Mouse (Mus musculus) heart, postnatal 4 days (tissue): ENCODE data around the gene Dusp22. TPM values are rescaled to one million over a fixed set of nuclear protein-coding genes. Genes with fewer than 3 reads are reported as not detected.

ENCODE experiments used
- DNase-seq: peaks from one replicate; pipeline ENCODE4 v3.0.0; 2021
- total RNA-seq, 2 experiments: library from RNA; stranded (reverse); gene quantifications; 2 replicates each; pipeline ENCODE4 v1.2.3; 2021

The Dusp22 gene
- total RNA-seq, 2 experiments from 2014 or later: 16.4 to 17.4 TPM

GRCm38 (mm10) chr13:30673878-30674277 is 14.1 kb downstream of the Dusp22 start:
- DNase-seq: no peak

- DNase-seq: no peak
Measured at GRCm38 (mm10) chr13:30678822-30679221, 19.0 kb downstream of the Dusp22 start.

GRCm38 (mm10) chr13:30681866-30682265 is 22.1 kb downstream of the Dusp22 start:
- DNase-seq: no peak

- DNase-seq: no peak
Measured at GRCm38 (mm10) chr13:30682328-30682727, 22.5 kb downstream of the Dusp22 start.

GRCm38 (mm10) chr13:30684614-30685122 is 24.9 kb downstream of the Dusp22 start:
- DNase-seq: no peak

GRCm38 (mm10) chr13:30685957-30686356 is 26.2 kb downstream of the Dusp22 start:
- DNase-seq: no peak

GRCm38 (mm10) chr13:30688035-30688616 is 28.3 kb downstream of the Dusp22 start:
- DNase-seq: no peak

- DNase-seq: no peak
Measured at GRCm38 (mm10) chr13:30689475-30689874, 29.7 kb downstream of the Dusp22 start.

- DNase-seq: no peak
Measured at GRCm38 (mm10) chr13:30691441-30692292, 31.9 kb downstream of the Dusp22 start.

GRCm38 (mm10) chr13:30692644-30693385 is 33.0 kb downstream of the Dusp22 start:
- no peak for DNase-seq

GRCm38 (mm10) chr13:30695232-30695631 is 35.4 kb downstream of the Dusp22 start:
- DNase-seq: no peak

GRCm38 (mm10) chr13:30695890-30696289 is 36.1 kb downstream of the Dusp22 start:
- DNase-seq: no peak

GRCm38 (mm10) chr13:30697880-30698279 is 38.1 kb downstream of the Dusp22 start:
- no peak for DNase-seq

- DNase-seq: no peak
Measured at GRCm38 (mm10) chr13:30702695-30703094, 42.9 kb downstream of the Dusp22 start.

- DNase-seq: no peak
Measured at GRCm38 (mm10) chr13:30704246-30705095, 44.7 kb downstream of the Dusp22 start.

GRCm38 (mm10) chr13:30711066-30711465 is 51.3 kb downstream of the Dusp22 start:
- no peak for DNase-seq

GRCm38 (mm10) chr13:30711711-30712110 is 51.9 kb downstream of the Dusp22 start:
- no peak for DNase-seq

GRCm38 (mm10) chr13:30712280-30712679 is 52.5 kb downstream of the Dusp22 start:
- no peak for DNase-seq

- DNase-seq: no peak
Measured at GRCm38 (mm10) chr13:30713621-30714020, 53.8 kb downstream of the Dusp22 start.

- DNase-seq: no peak
Measured at GRCm38 (mm10) chr13:30714552-30714951, 54.8 kb downstream of the Dusp22 start.

- DNase-seq: no peak
Measured at GRCm38 (mm10) chr13:30715060-30715459, 55.3 kb downstream of the Dusp22 start.

- no peak for DNase-seq
Measured at GRCm38 (mm10) chr13:30715573-30715972, 55.8 kb downstream of the Dusp22 start.
